Mouse (Mus musculus) mesoderm, embryonic 11.5 days (tissue): ENCODE results near the gene St3gal5.

Experiments
- DNase-seq: peaks from one replicate; pipeline ENCODE4 v3.0.0-alpha.2; 2012; ENCODE audit warnings: low read depth, low spot score

St3gal5 gene

GRCm38 (mm10) chr6:72130056-72130455, 32.7 kb downstream of the St3gal5 start:
- DNase-seq, result no peak

GRCm38 (mm10) chr6:72132671-72133214, 35.4 kb downstream of the St3gal5 start:
- DNase-seq, result no peak

DNA sequence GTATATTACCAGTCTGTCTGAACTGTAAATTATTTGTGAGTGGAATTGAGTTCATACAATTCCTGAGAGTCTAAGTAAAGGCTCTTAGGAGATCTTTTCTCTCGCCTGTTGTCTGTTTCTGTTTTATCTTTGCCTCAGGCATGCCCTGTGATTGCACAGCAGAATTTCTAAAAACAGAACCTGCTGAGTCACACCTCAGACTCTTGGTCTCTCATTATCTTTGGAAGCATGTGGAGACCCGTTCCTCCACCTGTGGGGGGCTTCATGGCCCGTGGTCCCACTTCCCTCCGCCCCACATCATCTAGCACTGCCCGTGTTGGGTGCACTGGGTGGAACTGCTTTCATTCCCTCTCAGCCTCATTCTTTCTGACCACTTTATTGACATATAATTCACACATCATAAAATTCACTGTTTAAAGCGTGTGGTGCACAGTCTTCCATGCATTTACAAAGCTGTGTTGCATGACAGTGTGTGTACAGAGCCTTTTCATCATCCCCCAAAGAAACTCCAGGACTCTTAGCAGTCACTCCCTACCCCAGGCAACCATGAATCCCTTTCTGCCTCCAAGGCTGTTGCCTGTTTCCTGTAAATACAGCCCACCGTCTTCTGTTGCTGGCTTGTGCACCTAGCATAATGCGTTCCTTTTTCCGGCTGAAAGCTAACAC, 37.6 kb downstream of the St3gal5 start:
- DNase-seq, result no peak

GRCm38 (mm10) chr6:72136016-72136415, 38.6 kb downstream of the St3gal5 start:
- no peak for DNase-seq

GRCm38 (mm10) chr6:72136543-72136942, 39.2 kb downstream of the St3gal5 start:
- no peak for DNase-seq

DNA sequence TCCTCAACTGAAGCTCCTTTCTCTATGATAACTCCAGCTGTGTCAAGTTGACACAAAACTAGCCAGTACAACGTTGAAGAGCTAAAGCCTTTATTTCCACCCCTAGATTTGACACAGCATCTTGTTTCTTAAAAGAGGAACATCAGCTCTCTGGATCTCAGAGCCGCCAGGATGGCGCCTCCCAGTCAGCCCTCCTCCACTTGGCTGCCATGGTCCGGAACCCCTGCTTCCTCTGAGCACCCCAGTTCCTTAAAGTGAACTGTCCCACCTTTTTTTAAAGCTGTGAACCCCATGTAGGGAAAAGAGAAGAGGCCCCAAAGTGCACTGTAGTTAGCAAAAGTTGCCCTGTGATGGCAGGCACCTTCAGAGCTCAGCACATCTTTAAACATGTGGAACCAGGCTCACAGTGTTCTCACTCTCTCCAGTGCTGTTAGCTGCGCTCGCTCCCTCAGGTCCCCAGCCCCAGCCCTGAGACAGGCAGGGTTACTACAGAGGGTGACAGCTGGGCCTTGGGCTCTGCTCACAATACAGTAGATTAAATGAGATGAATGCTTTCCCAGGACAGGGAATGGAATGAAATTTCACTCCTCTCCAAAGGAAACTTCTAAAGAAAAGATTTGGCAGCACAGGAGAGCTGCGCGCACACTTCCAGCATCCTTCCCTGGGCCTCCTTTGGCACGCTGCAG, 42.3 kb downstream of the St3gal5 start:
- no peak for DNase-seq

- DNase-seq, result no peak
Observed at GRCm38 (mm10) chr6:72140371-72140770, 43.0 kb downstream of the St3gal5 start.

DNA sequence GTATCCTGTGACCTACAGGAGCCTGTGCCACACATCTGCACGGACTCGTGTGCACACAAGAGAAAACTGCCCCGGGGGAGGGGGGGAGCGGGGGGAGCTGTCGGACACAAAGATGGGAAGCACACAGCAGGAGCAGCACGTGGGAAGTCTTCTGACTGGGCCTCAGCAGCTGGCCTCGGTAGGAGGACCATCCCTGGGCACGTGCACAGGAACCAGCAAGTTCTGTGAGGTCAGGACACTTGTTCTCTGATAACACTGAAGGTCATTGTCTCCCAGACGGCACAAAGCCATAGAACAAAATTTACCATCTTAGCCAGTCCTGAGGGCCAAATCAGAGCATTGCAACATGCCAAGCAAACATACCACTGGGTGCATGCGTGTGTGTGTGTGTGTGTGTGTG, 43.8 kb downstream of the St3gal5 start:
- DNase-seq, result no peak

GRCm38 (mm10) chr6:72142561-72142960, 45.2 kb downstream of the St3gal5 start:
- no peak for DNase-seq

- DNase-seq, result no peak
Observed at GRCm38 (mm10) chr6:72144353-72144752, 47.0 kb downstream of the St3gal5 start.

DNA sequence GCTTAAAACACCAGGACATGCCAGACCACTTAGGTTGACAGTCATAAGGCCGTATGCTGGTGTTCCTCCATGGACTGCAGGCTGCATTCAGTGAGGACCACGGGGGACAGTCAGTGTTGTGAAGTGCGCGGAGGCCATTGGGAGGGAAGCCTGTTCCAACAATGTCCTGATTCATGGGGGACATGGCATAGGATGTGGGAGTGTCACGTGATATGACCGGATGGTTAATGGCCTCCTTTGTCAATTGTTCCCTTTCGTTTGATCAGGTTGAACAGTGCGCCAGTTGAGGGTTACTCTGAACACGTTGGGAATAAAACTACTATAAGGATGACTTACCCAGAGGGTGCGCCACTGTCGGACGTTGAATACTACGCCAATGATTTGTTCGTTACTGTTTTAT, 49.4 kb downstream of the St3gal5 start:
- DNase-seq, result peak; percentile 17

- no peak for DNase-seq
Observed at GRCm38 (mm10) chr6:72148721-72149120, 51.3 kb downstream of the St3gal5 start.

DNA sequence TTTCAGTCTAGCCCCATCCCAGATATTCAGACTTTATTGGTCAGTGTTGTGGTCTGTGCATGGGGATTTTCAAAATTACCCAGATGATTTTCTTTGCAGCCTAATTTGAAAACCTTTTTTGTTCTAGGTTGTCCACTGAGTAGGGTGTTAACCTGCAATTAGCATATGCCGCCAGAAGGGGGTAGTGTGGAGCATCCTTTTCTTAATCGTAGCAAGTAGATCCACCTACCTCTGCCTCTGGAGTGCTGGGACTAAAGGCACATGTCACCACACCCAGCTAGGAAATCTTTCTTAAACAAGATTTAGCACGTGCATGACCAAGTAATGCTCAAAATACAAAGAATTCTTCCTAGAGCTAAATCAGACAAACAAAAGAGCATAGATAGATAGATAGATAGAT, 52.4 kb downstream of the St3gal5 start:
- no peak for DNase-seq

GRCm38 (mm10) chr6:72152707-72153106, 55.3 kb downstream of the St3gal5 start:
- no peak for DNase-seq

DNA sequence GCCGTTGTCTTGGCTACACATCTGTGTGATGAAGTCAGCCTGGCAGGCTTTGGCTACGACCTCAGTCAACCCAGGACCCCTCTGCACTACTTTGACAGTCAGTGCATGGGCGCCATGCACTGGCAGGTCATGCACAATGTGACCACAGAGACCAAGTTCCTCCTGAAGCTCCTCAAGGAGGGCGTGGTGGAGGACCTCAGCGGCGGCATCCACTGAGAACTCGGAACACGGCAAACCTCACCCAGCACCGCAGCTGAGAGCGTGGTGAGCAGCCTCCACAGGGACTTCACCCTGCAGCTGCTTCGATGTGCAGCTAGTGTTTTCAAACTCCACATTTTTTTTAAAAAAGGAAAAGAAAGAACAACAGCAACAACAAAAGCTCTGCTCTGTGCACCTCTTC, 56.1 kb downstream of the St3gal5 start:
- no peak for DNase-seq

DNA sequence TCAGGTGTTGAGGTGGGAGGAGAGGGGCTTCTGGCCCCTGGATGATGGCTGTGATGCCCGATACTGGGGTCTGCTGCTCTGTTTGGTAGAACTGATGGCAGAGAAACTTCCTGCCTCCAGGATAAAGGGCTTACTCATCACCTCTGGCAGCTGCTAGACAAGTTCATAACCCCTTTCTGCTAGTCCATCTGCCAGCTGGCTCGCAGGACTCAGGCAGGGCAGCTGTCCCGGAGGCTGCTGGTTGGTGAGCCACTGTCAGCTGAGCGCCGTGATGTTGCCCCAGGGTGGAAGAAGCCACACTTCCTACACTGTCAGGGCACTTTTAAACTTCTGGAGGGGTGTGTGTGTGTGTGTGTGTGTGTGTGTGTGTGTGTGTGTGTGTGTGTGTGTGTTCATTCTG, 56.6 kb downstream of the St3gal5 start:
- DNase-seq, result peak; percentile 18

GRCm38 (mm10) chr6:72154938-72155531, 57.6 kb downstream of the St3gal5 start:
- DNase-seq, result no peak

- no peak for DNase-seq
Observed at GRCm38 (mm10) chr6:72155649-72156048, 58.3 kb downstream of the St3gal5 start.

DNA sequence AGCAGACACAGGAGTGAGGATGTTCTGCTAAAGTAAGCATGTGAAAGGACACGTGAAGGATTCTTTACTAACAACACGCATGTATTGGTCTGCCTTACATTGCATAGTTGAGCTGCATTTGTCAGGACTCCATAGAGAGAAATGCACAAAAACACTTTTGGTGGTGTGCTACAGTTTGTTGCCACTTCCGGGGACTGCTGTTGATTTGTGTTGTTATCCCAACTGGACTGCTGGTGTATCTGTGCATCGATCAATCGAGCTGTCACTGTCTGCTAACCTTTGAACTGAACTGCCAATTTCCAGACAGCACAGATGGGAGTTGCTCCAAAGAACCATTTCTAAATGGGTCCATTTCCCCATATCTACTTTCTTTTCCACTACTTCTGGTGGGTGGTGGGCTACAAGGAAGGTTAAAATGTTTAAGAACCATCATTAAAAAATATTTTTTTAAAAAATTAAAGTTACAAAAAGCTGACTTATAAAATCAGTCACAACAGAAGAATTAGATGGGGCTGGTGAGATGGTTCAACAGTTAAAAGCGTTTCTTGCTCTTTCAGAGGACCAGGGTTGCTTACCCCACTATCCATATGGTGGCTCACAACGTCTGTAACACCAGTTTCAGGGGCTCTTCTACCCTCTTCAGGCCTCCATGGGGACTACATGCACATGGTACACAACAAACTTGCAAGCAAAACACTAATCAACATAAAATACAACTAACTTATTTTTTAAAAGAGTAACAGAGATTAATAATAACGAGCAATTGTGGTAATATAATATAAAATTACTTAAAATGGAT, 61.8 kb downstream of the St3gal5 start:
- DNase-seq, result no peak

- no peak for DNase-seq
Observed at GRCm38 (mm10) chr6:72159861-72160395, 62.5 kb downstream of the St3gal5 start.

- no peak for DNase-seq
Observed at GRCm38 (mm10) chr6:72160991-72161390, 63.6 kb downstream of the St3gal5 start.

- DNase-seq, result no peak
Observed at GRCm38 (mm10) chr6:72161751-72162150, 64.4 kb downstream of the St3gal5 start.
